Mouse (Mus musculus): ENCODE results near the gene Metrnl.

Gene Metrnl

DNA sequence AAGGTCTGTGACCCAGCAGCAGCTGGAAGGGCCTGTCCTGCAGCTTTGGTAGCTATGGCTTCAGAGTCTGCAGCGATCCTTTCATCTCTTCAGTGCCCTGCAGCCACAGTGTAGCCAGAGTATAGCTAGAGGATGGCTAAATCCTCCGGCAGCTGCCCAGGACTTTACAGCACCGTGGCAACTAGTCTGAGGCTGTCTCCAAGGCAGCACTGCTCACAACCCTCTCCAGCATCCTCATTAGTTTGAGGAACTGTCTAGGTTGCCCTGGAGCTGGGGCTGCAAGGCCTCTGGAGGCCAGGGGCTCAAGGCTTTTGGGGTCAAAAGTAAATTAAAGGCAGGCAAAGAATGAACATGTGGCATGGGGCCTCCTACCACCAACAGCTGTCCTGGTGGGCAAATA, 37.3 kb downstream of the Metrnl start:
- DNase-seq (ENCODE audit: low spot score): no peak

DNA sequence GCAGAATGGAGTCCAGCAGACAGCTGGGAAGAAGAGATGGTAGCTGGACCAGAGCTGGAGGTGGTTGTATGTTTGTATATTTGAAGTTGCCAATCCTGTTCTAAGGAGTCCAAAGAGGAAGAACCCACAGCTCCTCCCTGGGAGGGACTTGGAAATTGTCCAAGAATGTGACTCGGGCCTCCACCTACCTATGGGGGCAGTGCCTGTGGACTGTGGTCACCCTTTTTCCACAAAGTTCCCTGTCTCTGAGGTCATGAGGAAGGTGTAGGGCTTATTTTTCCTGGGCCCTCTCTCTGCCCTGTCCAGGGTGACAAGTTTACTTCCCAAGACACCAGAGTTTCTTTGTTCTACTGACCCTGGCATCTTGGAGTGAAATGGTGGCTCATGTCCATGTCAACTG, 39.6 kb downstream of the Metrnl start:
- no peak for DNase-seq (ENCODE audit: low spot score)

DNA sequence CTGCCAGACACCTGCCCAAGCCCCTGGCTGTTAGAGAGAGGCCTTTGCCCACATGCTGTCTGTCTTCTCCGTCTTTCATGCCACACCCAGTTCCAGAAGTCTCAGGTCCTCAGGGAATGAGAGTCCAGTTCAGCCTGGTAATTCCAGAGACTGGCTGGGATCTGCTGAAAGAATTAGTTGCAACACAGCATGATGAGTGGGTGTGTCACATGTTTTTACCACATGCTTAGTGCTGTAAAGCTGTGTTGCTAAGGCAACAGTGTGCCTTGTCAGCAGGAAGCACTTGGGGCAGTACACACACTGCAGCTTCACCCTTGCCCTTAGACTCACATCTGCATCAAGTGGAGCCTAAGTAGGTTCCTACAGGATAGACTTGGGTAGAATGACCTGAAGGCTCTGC, 40.1 kb downstream of the Metrnl start:
- no peak for DNase-seq (ENCODE audit: low spot score)

DNA sequence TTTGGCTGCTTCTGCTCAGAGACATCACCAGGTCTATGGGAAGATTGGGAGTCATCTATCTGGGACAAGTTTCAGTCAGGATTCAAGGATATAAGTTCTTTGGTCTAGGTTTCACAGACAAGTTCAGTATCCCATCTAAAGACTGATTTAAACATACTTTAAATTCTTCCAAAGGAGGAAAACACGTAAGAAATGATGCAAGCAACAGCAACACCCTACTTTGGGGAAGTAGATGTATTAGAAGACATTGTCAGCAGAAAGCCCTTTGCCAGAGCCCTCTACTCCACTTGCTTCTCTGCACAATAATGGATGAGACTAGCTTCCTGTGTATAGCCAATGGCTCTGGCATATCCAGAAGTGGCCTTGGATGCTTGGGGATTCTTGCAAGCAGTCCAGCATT, 41.8 kb downstream of the Metrnl start:
- DNase-seq (ENCODE audit: low spot score): no peak

DNA sequence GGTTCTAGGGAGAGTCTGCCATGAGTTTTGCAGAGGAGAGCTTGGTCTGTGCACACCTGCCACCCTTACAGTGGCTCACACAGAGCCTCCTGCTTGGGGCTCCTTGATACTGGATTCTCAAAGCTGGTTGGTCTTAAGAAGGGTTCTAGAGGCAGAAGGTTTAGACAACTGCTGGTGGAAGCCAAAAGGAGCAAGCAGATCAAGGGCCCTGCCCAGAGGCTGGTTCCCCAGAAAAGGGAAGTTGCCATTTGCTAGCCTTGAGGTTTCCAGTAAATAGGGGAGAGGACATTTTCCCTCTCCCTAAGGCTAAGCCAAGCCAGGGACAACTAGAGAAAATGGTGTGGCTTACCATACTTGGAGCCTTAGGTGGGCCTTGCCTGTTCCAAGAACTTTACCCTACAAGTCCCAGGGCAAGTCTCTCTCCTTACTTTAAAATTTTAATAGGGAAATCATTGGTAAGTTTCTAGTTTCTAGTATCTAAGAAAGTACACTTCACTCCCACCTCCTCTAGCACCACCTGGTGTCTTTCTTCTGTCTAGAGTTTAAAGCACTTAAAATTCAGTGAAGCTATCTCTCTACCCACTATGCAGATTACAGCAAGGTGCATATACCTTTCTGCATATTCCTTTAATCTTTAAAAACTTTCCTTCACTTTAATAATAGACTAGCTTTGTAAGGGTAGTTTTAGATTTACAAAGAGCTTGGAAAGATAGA, 42.7 kb downstream of the Metrnl start:
- no peak for DNase-seq (ENCODE audit: low spot score)

DNA sequence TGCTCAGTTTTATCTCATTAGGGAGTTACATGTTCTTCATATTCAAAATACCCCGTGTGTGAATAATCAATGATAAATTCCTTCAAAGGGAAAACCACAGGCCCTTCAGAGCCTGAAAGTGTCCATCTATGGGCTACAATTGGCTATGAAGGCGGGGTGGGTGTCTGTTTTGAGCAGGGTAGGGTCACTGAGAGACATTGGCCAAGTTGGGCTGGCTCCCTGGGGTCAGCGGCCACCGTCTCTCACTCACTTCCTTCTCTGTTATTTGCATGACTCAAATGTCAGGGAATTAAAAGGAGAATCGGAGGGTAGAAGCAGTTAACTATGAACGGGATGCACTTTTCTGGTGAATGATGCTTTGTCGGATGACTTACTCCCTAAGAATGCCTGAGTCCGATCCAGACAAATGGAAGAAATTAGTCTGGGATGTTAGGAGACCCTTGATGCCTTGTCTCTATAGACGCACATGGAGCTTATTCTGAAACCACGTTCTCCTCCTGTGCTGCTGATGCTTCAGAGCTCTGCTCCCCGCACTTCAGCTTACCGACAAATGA, 45.7 kb downstream of the Metrnl start:
- DNase-seq (ENCODE audit: low spot score): no peak

DNA sequence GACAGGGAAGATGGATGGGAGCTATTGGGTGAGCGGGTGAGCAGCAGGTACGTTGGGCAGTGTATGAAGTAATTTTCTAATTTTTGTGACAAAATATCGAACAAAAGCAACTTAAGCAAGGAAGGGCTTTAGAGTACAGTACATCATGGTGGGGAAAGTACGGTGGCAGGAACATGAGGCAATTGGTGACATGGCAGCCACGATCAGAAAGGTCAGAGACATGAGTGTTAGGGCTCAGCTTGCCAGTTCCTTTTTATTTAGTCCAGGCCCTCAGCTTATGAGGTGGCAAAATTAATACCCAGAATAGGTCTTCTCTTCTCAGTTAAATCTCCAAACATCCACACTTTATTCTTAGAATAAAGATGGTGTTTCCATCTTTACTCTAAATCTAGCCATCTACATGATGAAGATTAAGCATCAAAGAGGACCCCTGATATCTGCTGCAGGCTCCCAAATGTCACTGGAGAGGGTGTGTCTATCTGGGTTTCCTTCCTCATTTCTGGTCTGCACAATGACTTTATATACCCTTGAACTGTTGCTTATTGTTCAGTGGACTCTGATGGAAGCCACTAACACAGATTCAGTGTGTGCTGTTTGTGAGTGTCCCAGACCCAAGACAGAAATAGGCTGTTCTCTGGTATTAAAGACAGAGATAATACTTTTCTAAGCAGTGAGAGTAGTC, 46.8 kb downstream of the Metrnl start:
- no peak for DNase-seq (ENCODE audit: low spot score)

Measured in retina, embryonic 14.5 days (tissue).